Mouse (Mus musculus) sigmoid colon, adult 10 weeks (tissue): ENCODE results near the gene Olfr551. TPM values are rescaled to one million over a fixed set of nuclear protein-coding genes. Genes with fewer than 3 reads are reported as not detected.

Source experiments
- polyA plus RNA-seq: library from polyadenylated mRNA; stranded (reverse); fragments of 350-450 nt; fragmentation: Illumina TruSeq; extraction: RNeasy Lipid Tissue Mini Kit (QIAGEN cat#74804); gene quantifications from one replicate; pipeline ENCODE4 v1.2.3, GENCODE M21; 2014; ENCODE audit warnings: low read depth, low replicate concordance

The Olfr551 gene
- polyA plus RNA-seq, result not detected

GRCm38 (mm10) chr7:102591786-102592185 lies at the start of gene Olfr551:
Gene Olfr551, minus strand, starts transcription at chr7:102591886.

GRCm38 (mm10) chr7:102638132-102638531 lies 46.4 kb upstream of the Olfr551 start, which contains the start of gene Olfr554:
Gene Olfr554, plus strand, starts transcription at chr7:102638432.

DNA sequence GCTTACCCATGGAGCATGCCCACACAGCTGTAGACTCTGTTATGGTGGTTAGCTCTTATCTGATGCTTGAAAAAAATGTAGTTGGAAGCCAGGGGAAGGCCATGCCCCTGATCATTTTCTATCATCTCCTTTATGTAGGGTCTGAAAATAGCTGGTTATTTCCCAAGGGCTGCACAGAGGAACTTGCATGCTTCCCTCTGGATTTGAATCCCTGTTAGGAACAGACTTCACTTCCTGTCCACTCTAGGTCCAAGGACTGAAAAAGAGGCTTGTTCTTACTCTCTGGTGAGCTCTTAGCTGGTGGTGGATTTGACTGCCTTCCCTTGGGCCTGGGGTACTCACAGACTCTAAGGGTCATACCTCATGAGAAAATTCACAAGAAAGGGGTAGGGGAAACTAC lies 26.4 kb upstream of the Olfr551 start, which contains the start of gene Olfr553:
TSS of gene Olfr553 (minus strand) at position 101 of the 400 bp plus-strand sequence.

DNA sequence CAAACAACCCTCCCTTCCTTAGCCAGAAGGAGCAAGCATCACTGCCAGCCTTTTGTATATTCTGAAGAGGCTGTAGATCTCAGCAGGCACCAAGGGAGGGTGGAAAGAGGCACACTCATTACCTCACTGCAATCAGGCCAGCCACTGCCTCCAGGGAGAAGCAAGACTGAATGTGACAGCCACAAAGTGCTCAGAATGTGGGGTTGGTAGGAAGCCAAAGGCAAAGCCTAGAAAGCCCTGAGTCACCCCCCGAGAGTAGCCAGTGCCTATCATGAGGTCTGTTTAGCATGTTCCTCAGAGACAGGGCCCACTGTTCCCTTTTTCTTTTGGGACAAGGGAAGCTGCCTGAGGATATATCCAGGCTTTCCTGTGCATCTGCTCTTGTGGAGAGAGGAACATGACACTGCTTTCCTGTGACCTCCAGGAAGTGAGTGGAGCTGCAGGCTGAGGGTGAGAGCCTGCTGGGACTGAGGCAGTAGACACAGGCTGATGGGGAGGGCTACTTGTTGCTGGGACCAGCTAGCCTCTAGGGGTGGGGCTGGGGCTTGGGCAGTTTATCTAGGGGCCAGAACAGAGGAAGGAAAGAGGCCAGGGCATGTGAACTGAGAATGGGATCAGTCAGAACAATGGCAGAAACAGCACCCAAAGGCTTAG lies 5.8 kb upstream of the Olfr551 start, which contains the start of gene Olfr552:
TSS of gene Olfr552 (plus strand) at position 393 of the 654 bp plus-strand sequence.

GRCm38 (mm10) chr7:102571142-102571541 lies 20.5 kb downstream of the Olfr551 start, which contains the start of gene Olfr550:
Gene Olfr550, plus strand, starts transcription at chr7:102571442.

DNA sequence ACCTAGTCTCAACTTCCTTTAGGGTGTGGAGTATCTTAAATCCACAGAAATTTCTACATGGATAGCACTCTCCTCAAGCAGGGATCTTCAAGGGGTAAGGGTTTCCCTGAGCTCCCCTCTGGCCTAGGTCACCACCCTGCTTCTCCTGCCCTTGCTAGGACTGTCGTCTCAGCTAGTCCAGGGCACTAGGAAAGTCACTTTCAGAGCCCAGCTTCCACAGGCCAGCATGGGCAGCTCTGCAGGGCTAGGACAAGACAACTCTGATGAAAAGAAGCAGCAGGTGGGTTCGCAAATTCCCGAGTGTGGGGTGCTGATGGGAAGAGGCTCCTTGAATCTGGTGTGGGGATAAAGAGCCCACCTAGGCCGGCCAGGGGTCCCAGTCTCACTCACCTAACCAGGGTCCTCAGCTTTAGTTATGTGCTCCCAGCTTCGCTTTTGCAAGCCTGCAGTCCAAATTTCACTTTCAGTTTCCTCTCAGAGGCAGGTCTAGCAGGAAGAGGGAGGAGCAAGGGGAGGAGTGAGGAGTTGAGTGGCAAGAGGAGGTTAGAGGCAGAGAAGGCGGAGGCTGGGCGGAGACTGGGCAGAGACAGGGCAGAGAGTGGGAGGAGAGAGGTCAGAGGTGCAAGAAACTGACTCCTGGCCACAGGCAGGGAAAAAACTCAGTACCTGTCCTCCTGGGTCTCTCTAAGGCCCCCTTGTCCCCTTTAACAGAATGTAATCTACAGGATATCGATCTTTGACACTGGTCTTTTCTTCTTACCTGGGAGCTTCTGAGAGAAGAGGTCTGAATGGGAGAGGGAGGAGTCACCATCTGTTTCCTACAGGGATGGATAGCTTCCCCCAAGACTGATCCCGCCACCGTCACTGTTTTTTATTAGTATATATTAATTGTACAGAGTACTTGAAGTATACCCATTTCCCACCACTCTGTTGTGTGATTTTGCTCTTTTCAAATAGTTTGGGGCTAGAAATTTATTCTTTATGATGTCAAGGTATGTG lies 26.4 kb downstream of the Olfr551 start, which contains the start of gene Trim21:
TSS of gene Trim21 (minus strand) at position 488 of the 999 bp plus-strand sequence.

GRCm38 (mm10) chr7:102549570-102549969 lies 42.1 kb downstream of the Olfr551 start, which contains the start of gene Olfr549:
Gene Olfr549, plus strand, starts transcription at chr7:102549870.

DNA sequence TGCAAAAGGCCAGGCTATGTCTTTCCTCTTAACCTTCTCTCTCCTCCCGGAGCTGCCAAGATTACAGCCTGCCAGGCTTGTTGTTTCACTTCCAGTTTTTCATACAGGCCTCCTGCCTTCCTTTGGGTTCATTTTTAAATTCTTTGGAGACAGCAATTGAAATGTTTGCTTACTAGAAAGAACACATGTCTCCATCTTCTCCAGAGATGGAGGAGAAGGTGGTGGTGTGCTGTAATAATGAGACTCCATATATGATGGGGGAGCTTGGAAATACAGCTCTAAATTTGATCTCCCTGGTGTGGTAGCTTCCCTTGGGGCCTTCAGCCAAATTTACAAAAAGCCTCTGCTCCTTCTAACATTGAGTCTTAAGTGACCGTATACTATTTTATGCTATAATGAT lies 51.1 kb downstream of the Olfr551 start, which contains the start of gene Olfr548-ps1:
TSS of gene Olfr548-ps1 (plus strand) at position 301 of the 400 bp plus-strand sequence.

GRCm38 (mm10) chr7:102534449-102534848 lies 57.2 kb downstream of the Olfr551 start, which contains the start of gene Olfr547:
Gene Olfr547, plus strand, starts transcription at chr7:102534749.

Other genes with a start within 250 kb of the Olfr551 start
- 39.3 TPM for gene Rrm1, start 150.2 kb downstream of the Olfr551 start, polyA plus RNA-seq
- not detected for gene Olfr543, start 110.2 kb downstream of the Olfr551 start, polyA plus RNA-seq
- not detected for gene Olfr544, start 103.6 kb downstream of the Olfr551 start, polyA plus RNA-seq
- not detected for gene Olfr545, start 92.3 kb downstream of the Olfr551 start, polyA plus RNA-seq
- gene Olfr547, start 57.1 kb downstream of the Olfr551 start, polyA plus RNA-seq, result not detected
- not detected for gene Olfr548-ps1, start 51.0 kb downstream of the Olfr551 start, polyA plus RNA-seq
- not detected for gene Olfr549, start 42.0 kb downstream of the Olfr551 start, polyA plus RNA-seq
- 18.4 TPM for gene Trim21, start 26.4 kb downstream of the Olfr551 start, polyA plus RNA-seq
- not detected for gene Olfr550, start 20.4 kb downstream of the Olfr551 start, polyA plus RNA-seq
- gene Olfr552, start 5.9 kb upstream of the Olfr551 start, polyA plus RNA-seq, result not detected
- not detected for gene Olfr553, start 26.3 kb upstream of the Olfr551 start, polyA plus RNA-seq
- gene Olfr554, start 46.5 kb upstream of the Olfr551 start, polyA plus RNA-seq, result not detected
- not detected for gene Olfr555, start 66.9 kb upstream of the Olfr551 start, polyA plus RNA-seq
- not detected for gene Olfr556, start 73.0 kb upstream of the Olfr551 start, polyA plus RNA-seq
- gene Trim68, start 95.4 kb upstream of the Olfr551 start, polyA plus RNA-seq, result 12.6 TPM
- gene Olfr557, start 104.0 kb upstream of the Olfr551 start, polyA plus RNA-seq, result not detected
- gene Olfr558, start 110.3 kb upstream of the Olfr551 start, polyA plus RNA-seq, result 5.8 TPM
- not detected for gene Olfr33, start 127.2 kb upstream of the Olfr551 start, polyA plus RNA-seq
- not detected for gene Olfr559, start 135.6 kb upstream of the Olfr551 start, polyA plus RNA-seq
- gene Olfr560, start 167.5 kb upstream of the Olfr551 start, polyA plus RNA-seq, result 2.3 TPM
- 25.4 TPM for gene Olfr78, start 167.6 kb upstream of the Olfr551 start, polyA plus RNA-seq
- gene Olfr561, start 179.3 kb upstream of the Olfr551 start, polyA plus RNA-seq, result not detected
- gene Olfr564, start 211.6 kb upstream of the Olfr551 start, polyA plus RNA-seq, result not detected